Mouse (Mus musculus) embryonic fibroblast, embryonic 13.5 days (primary cell): ENCODE results near the gene Adam17. TPM values are rescaled to one million over a fixed set of nuclear protein-coding genes. Genes with fewer than 3 reads are reported as not detected.
A peak's percentile ranks its signal among the peaks of the same experiment; 100 is the strongest.

ENCODE experiments used
- H3K27ac ChIP-seq: 2 replicates; pipeline ENCODE4 v1.5.1; 2012; ENCODE audit warnings: low read length, control low read depth, inconsistent platforms; ENCODE audit not compliant: insufficient read depth
- H3K4me1 ChIP-seq: 2 replicates; pipeline ENCODE4 v1.6.1; 2011; ENCODE audit warnings: low read length; ENCODE audit not compliant: control insufficient read depth, insufficient read depth
- H3K4me3 ChIP-seq: 2 replicates; pipeline ENCODE4 v1.5.1; 2011; ENCODE audit warnings: mild to moderate bottlenecking, control low read depth, low read length; ENCODE audit not compliant: insufficient read depth
- CTCF ChIP-seq: IDR thresholded peaks from 2 replicates; pipeline ENCODE4 v1.5.1; 2011; ENCODE audit warnings: mild to moderate bottlenecking, control low read depth, low read length, moderate library complexity, borderline replicate concordance; ENCODE audit not compliant: insufficient read depth
- POLR2A ChIP-seq: IDR thresholded peaks from 2 replicates; pipeline ENCODE4 v1.6.1; 2011; ENCODE audit warnings: low read depth, mild to moderate bottlenecking, control low read depth, low read length, moderate library complexity
- polyA plus RNA-seq: library from polyadenylated mRNA; stranded (reverse); fragments of >200 nt; gene quantifications from 2 replicates; pipeline ENCODE4 v1.2.4, GENCODE M21; 2011; ENCODE audit warnings: low read depth; ENCODE audit not compliant: missing spikeins, insufficient read length

Adam17 gene
- polyA plus RNA-seq, 1 experiment = 59.9 TPM

DNA sequence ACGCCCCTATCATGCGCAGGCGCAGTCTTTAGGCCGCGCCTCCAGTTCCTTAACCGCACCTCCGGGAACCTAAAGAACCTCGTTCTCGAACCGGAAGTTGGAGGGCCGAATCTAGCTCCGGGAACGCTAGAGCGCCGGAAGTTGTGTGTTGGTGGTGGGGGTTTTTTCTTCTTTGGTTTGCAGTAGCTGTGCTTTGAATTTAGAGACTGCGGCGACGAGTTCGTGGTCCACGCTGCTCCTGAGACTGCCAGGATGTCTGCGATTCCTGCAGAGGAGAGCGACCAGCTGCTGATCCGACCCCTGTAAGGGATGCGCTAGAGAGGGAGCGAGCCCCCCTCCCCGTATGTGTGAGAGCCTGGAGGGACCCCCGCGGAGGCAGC, 87.2 kb downstream of the Adam17 start, which contains the start of gene Itgb1bp1:
Gene Itgb1bp1 (minus strand): TSS at position 42 of the 380 bp plus-strand sequence.
- H3K4me3 ChIP-seq = peak within 1 kb of the TSS; percentile 94
- H3K4me1 ChIP-seq = peaks cover 3% of the 10 kb centered on the region
- H3K27ac ChIP-seq = peak within 1 kb of the TSS; percentile 72
- TF ChIP-seq POLR2A = peak; percentile 67
- TF ChIP-seq CTCF = no peak

- Histone ChIP-seq H3K4me3 (peak overlapping the region; percentile 91), H3K27ac (peak overlapping the region; percentile 58), H3K4me1 (peaks cover 3% of the 10 kb centered on the region)
- TF ChIP-seq CTCF (no peak), POLR2A (peak; percentile 40; the same call in 1 of the 2 replicates)
These were observed 87.8 kb downstream of the Adam17 start for GRCm38 (mm10) chr12:21285508-21286242.

GRCm38 (mm10) chr12:21284761-21285441, 88.5 kb downstream of the Adam17 start, which contains the start of gene Cpsf3:
Cpsf3 (plus strand) TSS chr12:21285391.
- TF ChIP-seq POLR2A = no peak
- 0 out of 2 replicates have a peak, but pooled peaks have one; percentile 3 for TF ChIP-seq CTCF
- peaks cover 3% of the 10 kb centered on the region for H3K4me1 ChIP-seq
- H3K27ac ChIP-seq = peak within 1 kb of the TSS; percentile 58
- H3K4me3 ChIP-seq = peak within 1 kb of the TSS; percentile 94

GRCm38 (mm10) chr12:21277352-21277864, 96.0 kb downstream of the Adam17 start:
- TF ChIP-seq CTCF = no peak
- no peak for TF ChIP-seq POLR2A
- H3K4me1 ChIP-seq = no peaks in the 10 kb centered on the region
- H3K4me3 ChIP-seq = no peak overlapping the region
- no peak overlapping the region for H3K27ac ChIP-seq

- Histone ChIP-seq H3K27ac (no peak overlapping the region), H3K4me1 (no peaks in the 10 kb centered on the region), H3K4me3 (no peak overlapping the region)
- TF ChIP-seq CTCF (no peak), POLR2A (no peak)
These were observed 99.0 kb downstream of the Adam17 start for GRCm38 (mm10) chr12:21274446-21274845.

Other genes starting within 250 kb of the Adam17 start
- gene Cpsf3, start 88.2 kb downstream of the Adam17 start, polyA plus RNA-seq = 53.3 and 55.8 TPM in 2 replicates
- 51.1 and 53.9 TPM in 2 replicates for gene Itgb1bp1, start 87.3 kb downstream of the Adam17 start, polyA plus RNA-seq
- 35.6 and 50.2 TPM in 2 replicates for gene Iah1, start 57.2 kb downstream of the Adam17 start, polyA plus RNA-seq
- gene Ywhaq, start 44.0 kb upstream of the Adam17 start, polyA plus RNA-seq = 272 and 295 TPM in 2 replicates